Mouse (Mus musculus) liver, adult 2 months (tissue): ENCODE measurements at regions not wholly inside any gene's neighbourhood (a gene's known extent, or its start where the extent isn't known, plus 50 kb on each side); places are given as distances from the start of the nearest gene placed in this dataset.

Source experiments
- DNase-seq: peaks from one replicate; pipeline ENCODE4 v3.0.0-alpha.2; 2011; ENCODE audit warnings: low read depth, low spot score; ENCODE audit errors: extremely low read depth
- H3K27ac ChIP-seq: fragments of 200-500 bp; replicated peaks from 2 replicates; pipeline ENCODE4 v1.5.1; 2012; ENCODE audit warnings: low read depth, mild to moderate bottlenecking, control low read depth, inconsistent platforms, low read length; ENCODE audit not compliant: insufficient read depth
- H3K27me3 ChIP-seq: fragments of 200-500 bp; 2 replicates; pipeline ENCODE4 v1.6.1; 2012; ENCODE audit warnings: mild to moderate bottlenecking, moderate library complexity, low read length, inconsistent platforms; ENCODE audit not compliant: control insufficient read depth, insufficient read depth
- H3K36me3 ChIP-seq: fragments of 200-500 bp; 2 replicates; pipeline ENCODE4 v1.6.1; 2012; ENCODE audit warnings: low read length, inconsistent platforms; ENCODE audit not compliant: control insufficient read depth, insufficient read depth
- H3K4me1 ChIP-seq: fragments of 200-500 bp; 2 replicates; pipeline ENCODE4 v1.6.1; 2011; ENCODE audit warnings: low read length; ENCODE audit not compliant: control insufficient read depth, insufficient read depth
- H3K4me3 ChIP-seq: fragments of 200-500 bp; 2 replicates; pipeline ENCODE4 v1.5.1; 2011; ENCODE audit warnings: low read depth, mild to moderate bottlenecking, control low read depth, low read length, moderate library complexity; ENCODE audit not compliant: insufficient read depth
- H3K79me2 ChIP-seq: fragments of 200-500 bp; 2 replicates; pipeline ENCODE4 v1.6.1; 2012; ENCODE audit warnings: inconsistent platforms, mild to moderate bottlenecking, low read length, moderate library complexity; ENCODE audit not compliant: control insufficient read depth, insufficient read depth
- H3K9ac ChIP-seq: fragments of 200-500 bp; 2 replicates; pipeline ENCODE4 v1.6.1; 2012; ENCODE audit warnings: low read depth, mild to moderate bottlenecking, control low read depth, inconsistent platforms, low read length
- CTCF ChIP-seq: fragments of 200-500 bp; IDR thresholded peaks from 2 replicates; pipeline ENCODE4 v1.5.1; 2011; ENCODE audit warnings: low read depth, low read length, control low read depth
- POLR2A ChIP-seq: fragments of 200-500 bp; IDR thresholded peaks from 2 replicates; pipeline ENCODE4 v1.6.1; 2011; ENCODE audit warnings: low read length, control low read depth; ENCODE audit not compliant: insufficient read depth; ENCODE audit errors: extremely low read depth
- WGBS: fragments of 180-500 bp; shearing (Covaris S2); methylation state at CpG from one replicate; pipeline ENCODE4 v1.1.7; 2018; 5-methylcytosine and 5-hydroxymethylcytosine counted together

- no peak for DNase-seq
- 51% methylated on average over 9 of the region's 9 CpGs for WGBS
- Histone ChIP-seq H3K27ac (no peak overlapping the region), H3K36me3 (no peaks in the 10 kb centered on the region), H3K79me2 (no peaks in the 10 kb centered on the region), H3K4me1 (no peaks in the 10 kb centered on the region), H3K4me3 (no peak overlapping the region), H3K27me3 (no peaks in the 10 kb centered on the region), H3K9ac (no peak overlapping the region)
- no peak for TF ChIP-seq POLR2A
- TF ChIP-seq CTCF: no peak
Measured at GRCm38 (mm10) chr15:31155141-31155540, 69.0 kb upstream of the Dap start.

- TF ChIP-seq POLR2A: no peak
- no peak for TF ChIP-seq CTCF
- WGBS: 68% methylated on average over 9 of the region's 9 CpGs
- Histone ChIP-seq H3K27ac (no peak overlapping the region), H3K79me2 (no peaks in the 10 kb centered on the region), H3K36me3 (no peaks in the 10 kb centered on the region), H3K27me3 (no peaks in the 10 kb centered on the region), H3K4me1 (no peaks in the 10 kb centered on the region), H3K9ac (no peak overlapping the region), H3K4me3 (no peak overlapping the region)
- no peak for DNase-seq
Measured at GRCm38 (mm10) chr15:31166543-31167105, 57.5 kb upstream of the Dap start.

- Histone ChIP-seq H3K27me3 (no peaks in the 10 kb centered on the region), H3K36me3 (no peaks in the 10 kb centered on the region), H3K4me1 (no peaks in the 10 kb centered on the region), H3K9ac (no peak overlapping the region), H3K4me3 (no peak overlapping the region), H3K79me2 (no peaks in the 10 kb centered on the region), H3K27ac (no peak overlapping the region)
- no peak for TF ChIP-seq CTCF
- no peak for TF ChIP-seq POLR2A
- DNase-seq: no peak
- WGBS: 81% methylated on average over 5 of the region's 5 CpGs
Measured at GRCm38 (mm10) chr15:31167506-31167905, 56.6 kb upstream of the Dap start.

GRCm38 (mm10) chr15:31168191-31168590, 55.9 kb upstream of the Dap start:
- Histone ChIP-seq H3K4me3 (no peak overlapping the region), H3K27me3 (no peaks in the 10 kb centered on the region), H3K27ac (no peak overlapping the region), H3K4me1 (no peaks in the 10 kb centered on the region), H3K9ac (no peak overlapping the region), H3K36me3 (no peaks in the 10 kb centered on the region), H3K79me2 (no peaks in the 10 kb centered on the region)
- no peak for DNase-seq
- TF ChIP-seq POLR2A: no peak
- no peak for TF ChIP-seq CTCF
- 87% methylated on average over 9 of the region's 9 CpGs for WGBS

- TF ChIP-seq CTCF (no peak), POLR2A (no peak)
- Histone ChIP-seq H3K4me1 (no peaks in the 10 kb centered on the region), H3K4me3 (no peak overlapping the region), H3K36me3 (no peaks in the 10 kb centered on the region), H3K27ac (no peak overlapping the region), H3K9ac (no peak overlapping the region), H3K79me2 (no peaks in the 10 kb centered on the region), H3K27me3 (no peaks in the 10 kb centered on the region)
- DNase-seq: no peak
- WGBS: 79% methylated on average over 6 of the region's 6 CpGs
Measured at GRCm38 (mm10) chr15:31173309-31174115, 50.6 kb upstream of the Dap start.
